Mouse (Mus musculus): ENCODE data around the gene Gm17349.
A peak's percentile ranks its signal among the peaks of the same experiment; 100 is the strongest.

The Gm17349 gene

DNA sequence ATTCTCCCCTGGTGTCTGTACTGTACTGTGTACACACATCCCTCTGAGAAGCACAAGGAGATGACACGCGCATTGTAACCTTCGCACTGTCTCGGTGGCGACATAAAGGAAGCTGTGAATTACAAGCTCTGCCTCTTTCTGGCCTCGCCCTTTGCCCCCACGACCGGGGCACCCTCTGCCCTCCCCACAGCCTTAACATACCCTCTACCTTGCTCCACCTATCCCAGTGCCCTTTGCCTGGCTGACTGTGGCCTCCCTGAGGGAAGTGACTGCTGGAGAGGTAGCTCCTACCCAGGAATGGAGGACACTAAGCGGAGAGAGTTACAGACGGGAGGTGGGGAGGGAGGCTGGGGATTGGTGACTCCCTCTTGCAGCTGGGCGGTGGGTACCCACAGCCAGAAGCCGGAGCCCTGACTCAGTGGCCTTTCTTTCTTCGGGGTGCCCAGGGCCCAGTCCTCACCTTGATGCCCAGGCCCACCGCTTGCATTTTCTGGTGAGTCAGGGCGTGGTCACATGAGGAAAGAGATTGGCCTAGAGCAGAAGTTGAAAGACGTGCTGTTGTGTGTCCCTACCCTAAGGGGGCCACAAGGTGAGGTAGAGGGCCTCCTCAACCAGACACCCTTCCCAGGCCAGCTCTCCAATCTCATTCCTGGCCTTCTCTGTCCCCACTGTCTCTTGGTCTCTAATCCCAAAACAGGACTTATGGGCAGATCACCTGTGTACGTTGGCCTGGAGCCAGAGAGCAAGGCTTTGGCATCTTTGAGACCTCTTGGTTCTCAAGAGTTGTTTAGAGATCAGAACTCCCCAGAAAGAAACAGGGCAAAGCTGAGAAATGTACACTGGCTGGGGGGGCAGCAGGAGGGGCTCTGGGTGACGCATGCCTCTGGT is 4.8 kb downstream of the Gm17349 start:
- no peak for DNase-seq (ENCODE audit: low read depth, low spot score)

DNA sequence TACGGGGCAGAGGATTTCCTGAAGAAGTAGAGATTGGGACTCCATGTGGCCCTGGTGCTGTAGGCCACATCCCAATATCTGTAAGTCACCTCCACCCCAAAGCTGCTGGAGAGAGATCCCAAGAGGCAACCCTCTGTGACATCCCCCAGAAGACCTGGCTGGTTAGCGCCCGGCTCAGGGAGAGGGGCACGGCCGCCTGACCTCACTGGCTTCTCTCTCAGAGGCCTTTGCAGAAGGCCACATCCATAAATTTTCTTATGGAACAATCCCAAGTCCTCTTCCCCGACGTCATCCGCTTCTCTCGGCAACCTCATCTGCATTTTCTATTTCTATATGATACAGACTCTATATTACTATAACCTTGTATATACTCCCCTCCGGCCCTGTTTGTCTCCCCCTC is 5.6 kb downstream of the Gm17349 start:
- DNase-seq (ENCODE audit: low read depth, low spot score) = no peak

DNA sequence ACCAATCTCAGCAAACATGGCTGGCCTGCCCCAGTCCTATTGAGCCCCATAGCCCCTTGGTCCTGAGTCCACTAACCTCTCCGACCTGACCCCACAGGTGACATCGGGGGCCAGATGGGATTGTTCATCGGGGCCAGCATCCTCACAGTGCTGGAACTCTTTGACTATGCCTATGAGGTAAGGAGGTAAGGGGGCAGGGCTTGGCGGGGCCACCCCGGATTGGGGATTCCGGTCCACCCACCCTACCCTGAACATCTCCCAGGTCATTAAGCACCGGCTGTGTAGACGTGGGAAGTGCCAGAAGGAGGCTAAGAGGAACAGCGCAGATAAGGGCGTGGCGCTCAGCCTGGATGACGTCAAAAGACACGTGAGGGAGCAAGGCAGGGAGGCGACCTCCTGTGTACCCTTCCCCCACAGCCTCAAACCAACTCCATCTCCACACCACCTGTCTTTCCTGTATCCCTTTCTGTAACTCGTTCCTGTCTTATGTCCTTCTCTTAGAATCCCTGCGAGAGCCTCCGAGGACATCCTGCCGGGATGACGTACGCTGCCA is 6.7 kb downstream of the Gm17349 start:
- DNase-seq (ENCODE audit: low read depth, low spot score) = no peak

DNA sequence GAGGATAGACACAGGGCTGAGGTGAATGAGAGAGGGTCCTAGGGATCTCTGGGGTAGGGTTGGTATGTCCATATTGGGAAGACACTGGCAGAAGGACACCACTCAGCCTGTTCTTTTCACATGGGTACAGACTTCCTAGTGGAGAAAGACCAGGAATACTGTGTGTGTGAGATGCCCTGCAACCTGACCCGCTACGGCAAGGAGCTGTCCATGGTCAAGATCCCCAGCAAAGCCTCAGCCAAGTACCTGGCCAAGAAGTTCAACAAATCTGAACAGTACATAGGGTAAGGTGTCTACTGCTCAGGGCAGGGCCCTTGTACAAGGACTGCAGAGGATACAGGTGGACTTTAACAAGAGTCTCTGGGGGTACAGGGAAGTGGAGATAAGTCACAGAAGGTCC is 8.0 kb downstream of the Gm17349 start:
- no peak for DNase-seq (ENCODE audit: low read depth, low spot score)

DNA sequence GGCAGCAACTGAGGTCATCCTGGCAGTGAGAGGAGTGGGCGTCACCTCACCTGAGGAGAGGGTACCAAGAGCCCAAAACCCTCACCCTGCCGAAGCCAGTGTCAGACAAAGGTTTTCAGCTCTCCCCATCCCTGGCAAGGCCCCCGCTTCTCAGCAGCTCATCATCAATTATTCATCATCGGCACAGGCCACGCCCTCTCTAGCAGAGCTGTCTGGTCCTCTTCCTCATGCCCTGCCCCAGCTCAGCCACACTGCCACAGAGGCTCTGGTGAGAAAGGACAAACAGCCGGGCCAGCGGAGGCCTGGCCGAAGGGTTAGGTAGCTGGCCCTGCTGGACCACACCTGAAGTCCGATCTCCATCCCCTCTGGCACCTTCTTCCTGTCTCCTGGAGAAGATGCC is 13.3 kb downstream of the Gm17349 start:
- no peak for DNase-seq (ENCODE audit: low read depth, low spot score)

DNA sequence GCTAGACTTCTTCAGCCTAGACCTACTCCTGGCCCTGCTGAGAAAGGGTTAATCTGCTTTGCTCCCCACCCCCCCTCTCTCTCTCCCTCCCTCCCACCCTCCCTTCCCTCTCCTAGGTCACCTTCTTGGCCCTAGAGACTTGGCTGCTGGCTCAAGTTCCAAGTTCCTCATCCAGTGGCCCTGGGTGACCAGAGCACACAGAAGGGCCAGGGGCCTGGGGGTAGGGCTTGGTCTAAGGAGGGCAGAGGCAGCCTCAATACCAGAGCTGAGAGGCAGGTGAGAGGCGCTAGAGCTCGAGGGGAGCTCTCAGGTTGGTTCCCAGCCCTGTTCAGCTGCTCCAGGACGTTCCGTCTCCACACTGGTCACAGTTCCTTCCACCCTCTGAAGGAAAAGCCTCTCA is 14.4 kb downstream of the Gm17349 start:
- DNase-seq (ENCODE audit: low read depth, low spot score) = no peak

DNA sequence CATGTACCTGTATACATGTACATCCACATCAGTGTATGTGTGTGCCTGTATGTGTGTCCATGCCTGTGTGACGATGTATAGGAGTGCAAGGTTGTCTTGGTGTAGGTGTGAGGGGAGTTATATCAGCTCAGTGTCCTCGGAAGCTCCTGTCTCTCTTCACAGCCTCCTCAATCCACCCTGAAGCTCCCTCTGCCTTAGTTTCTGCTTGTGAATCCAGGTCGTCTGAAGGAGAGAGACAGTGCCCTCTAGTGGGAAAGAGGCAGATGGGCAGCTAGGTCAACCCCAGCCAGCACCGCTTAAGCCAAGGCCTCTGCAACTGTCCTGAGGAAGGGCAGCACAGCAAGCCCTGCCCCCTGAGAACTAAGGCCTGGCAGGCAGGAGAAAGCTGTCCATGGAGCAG is 16.6 kb downstream of the Gm17349 start:
- DNase-seq (ENCODE audit: low read depth, low spot score) = peak; percentile 79

DNA sequence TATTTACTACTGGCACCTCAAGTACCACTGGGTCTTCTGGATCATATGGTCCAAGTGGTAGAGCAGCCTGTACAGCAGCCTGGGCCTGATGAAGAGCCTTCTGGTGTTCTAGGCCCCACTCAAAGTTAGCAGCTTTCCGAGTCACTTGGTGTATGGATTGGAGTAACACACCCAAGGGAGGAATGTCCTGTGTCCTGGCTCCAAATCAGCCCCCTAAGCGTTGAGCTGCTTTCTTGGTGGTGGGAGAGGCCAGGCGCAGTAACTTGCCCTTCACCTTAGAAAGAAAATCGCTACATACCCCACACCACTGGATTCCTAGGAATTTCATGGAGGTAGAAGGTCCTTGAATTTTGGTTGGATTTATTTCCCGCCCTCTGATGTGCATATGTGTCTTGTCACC is 21.1 kb downstream of the Gm17349 start:
- DNase-seq (ENCODE audit: low read depth, low spot score) = no peak

DNA sequence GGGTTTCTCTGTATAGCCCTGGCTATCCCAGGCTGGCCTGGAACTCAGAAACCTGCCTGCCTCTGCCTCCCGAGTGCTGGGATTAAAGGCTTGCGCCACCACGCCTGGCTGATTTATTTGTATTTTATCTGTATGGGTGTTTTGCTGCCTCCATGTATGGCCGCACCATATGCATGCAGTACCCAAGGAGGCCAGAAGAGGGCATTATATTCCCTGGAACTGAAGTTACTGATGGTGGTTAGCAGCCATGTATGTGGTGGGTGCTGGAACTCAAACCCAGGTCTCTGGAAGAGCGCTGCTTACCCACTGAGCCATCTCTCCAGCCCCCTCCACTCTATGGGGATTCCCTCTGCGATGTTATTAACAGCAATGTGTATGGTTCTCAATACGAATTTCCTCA is 22.4 kb downstream of the Gm17349 start:
- DNase-seq (ENCODE audit: low read depth, low spot score) = no peak

DNA sequence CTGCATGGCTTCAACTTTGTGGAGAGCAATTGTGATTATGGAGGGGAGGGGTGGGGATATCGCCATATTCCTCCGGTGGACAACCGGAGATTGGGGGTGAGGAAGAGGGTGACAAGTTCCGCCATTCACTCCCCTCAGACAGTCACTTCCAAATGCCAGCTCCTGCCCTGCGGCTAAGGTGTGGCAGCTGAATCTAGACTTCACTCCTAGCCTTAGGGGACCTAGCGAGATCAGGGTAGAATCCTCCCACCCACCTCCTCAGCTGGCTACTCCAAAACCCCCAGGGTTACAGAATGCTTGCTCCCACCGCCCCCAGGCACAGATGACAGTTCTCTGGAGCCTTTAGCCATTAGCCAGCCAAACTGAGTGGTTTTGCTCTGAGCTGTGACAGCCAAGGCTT is 26.3 kb downstream of the Gm17349 start:
- DNase-seq (ENCODE audit: low read depth, low spot score) = no peak

DNA sequence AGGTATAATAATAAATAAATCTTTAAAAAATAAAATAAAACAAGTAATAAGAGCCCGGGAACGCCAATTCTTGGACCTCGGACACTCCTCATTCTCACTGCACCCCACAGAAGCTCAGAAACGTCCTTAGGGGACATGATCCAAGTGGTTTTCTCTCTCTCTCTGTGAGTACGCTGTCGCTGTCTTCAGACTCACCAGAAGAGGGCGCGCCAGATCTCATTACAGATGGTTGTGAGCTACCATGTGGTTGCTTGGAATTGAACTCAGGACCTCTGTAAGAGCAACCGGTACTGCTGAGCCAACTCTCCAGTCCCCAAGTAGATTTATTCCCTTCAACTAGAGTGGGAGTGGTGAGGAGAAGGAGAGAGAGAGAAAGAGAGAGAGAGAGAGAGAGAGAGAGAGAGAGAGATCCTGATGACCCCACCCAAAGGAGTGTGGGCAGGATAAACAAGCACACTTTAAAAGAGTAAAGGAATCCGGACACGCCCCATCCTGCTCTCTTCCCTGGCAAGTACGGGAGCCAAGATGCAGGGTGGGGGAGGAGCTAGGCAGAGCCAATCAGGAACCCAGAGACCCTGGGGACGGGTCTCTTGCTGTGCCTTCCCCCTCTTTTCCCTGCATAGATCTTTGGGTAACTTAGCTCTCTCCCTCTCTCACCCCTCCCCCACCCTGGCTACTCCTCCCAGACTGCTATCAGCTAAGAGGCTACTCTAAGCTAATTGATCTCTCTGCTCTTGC is 27.1 kb downstream of the Gm17349 start:
- peak; percentile 65 for DNase-seq (ENCODE audit: low read depth, low spot score)

DNA sequence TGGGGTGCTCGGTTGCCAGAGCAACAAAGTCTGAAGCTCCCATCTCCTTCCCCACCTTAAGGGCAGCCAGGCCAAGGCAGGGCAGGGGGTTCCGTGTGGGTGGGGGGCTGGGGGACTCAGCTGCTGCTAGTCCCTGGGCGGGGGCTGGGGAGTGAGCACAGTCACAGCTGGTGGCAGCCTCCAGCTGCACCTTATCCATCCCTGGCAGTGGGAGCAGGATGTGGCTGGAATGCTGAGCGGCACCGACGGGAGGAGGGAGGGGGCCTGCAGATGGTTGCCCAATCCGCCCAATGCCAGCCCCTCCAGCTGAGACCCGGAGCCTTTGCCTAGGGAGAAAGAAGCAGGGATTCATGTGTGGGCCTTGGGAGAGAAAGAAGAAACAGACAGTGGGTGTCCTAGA is 28.2 kb downstream of the Gm17349 start:
- no peak for DNase-seq (ENCODE audit: low read depth, low spot score)

DNA sequence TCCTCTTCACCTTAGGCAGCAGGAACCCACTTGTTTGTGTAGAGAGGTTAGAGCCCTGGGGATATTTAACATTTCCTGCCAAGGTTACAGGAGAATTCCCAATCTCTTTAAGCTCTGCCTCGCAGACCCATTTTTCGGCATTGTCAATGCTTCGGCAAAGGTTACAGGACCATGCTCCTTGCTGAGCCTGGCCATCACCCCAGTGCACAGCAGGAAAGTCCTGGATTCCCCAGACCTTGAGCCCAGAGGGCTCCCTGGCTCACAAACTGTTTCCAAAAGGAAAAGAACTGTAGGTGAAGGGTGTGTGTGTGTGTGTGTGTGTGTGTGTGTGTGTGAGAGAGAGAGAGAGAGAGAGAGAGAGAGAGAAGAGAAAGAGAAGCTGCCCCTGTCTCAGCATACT is 30.4 kb downstream of the Gm17349 start:
- no peak for DNase-seq (ENCODE audit: low read depth, low spot score)

DNA sequence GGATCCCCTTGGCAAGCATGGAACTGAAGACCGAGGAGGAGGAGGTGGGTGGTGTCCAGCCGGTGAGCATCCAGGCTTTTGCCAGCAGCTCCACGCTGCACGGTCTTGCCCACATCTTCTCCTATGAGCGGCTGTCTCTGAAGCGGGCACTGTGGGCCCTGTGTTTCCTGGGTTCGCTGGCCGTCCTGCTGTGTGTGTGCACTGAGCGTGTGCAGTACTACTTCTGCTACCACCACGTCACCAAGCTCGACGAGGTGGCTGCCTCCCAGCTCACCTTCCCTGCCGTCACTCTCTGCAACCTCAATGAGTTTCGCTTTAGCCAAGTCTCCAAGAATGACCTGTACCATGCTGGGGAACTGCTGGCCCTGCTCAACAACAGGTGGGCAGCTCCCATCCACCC is 33.5 kb downstream of the Gm17349 start:
- no peak for DNase-seq (ENCODE audit: low read depth, low spot score)

DNA sequence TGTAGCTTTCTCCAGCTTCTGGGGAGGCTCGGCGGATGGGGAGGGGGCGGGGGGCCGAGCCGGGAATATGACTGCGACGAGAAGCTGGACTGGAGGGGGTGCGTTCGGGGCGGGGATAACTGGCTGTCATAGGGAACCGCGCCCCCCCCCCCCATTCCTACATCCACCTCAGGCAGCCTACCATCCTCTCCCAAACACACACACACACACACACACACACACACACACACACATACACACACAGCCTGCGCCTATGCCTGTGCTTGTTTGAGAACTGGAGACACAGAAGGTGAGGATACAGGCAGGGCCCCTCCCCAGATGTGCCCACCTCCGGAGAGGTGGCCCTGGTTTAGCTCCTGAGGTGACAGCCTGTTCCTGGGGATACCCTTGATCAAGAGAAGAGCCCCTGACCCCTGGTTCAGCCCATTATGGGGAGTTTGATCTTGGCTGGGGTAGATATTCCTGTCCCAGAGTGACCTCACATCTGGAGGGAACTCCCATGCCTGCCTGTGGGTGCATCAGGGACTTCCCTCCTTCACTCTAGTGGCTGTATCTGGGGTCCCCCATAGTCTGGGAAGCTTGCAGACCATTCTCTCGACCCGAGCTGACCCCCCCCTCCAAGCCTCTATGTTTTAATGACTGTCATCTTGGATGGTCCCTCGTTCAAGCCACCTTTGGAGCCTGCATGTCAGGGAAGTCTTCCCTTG is 34.2 kb downstream of the Gm17349 start:
- no peak for DNase-seq (ENCODE audit: low read depth, low spot score)

DNA sequence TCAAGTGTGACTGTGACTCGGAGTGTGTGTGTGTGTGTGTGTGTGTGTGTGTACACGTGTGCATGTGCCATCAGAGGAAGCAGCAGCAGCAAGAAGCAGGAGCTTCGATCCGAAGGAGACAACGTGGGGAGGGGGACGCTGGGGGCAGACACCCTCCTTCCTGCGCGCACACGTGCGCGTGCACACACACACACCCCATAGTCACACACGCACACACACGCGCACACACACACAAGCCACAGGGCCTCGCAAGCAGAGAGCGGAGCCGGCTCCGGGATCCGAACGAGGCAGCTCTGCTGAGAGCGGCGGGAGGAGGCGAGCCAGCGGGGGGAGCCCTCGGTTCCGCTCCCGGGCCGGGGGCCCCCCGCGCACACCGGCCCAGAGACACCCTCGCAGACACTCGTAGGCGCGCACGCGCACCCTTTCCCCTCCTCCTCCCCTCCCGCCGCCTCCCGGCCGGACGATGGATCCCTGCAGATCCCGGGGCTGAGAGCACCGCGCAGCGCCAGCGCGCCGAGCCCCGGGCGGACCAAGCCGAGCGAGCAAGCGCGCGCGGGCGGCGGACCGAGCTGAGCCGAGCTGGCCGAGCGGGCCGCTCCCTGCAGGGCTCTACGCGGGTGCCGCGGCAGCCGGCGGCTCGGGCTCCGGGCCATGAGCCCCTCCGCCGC is 35.0 kb downstream of the Gm17349 start, which contains the start of gene Asic1:
TSS of gene Asic1 (plus strand) at position 215 of the 668 bp plus-strand sequence.
- DNase-seq (ENCODE audit: low read depth, low spot score) = peak; percentile 61

DNA sequence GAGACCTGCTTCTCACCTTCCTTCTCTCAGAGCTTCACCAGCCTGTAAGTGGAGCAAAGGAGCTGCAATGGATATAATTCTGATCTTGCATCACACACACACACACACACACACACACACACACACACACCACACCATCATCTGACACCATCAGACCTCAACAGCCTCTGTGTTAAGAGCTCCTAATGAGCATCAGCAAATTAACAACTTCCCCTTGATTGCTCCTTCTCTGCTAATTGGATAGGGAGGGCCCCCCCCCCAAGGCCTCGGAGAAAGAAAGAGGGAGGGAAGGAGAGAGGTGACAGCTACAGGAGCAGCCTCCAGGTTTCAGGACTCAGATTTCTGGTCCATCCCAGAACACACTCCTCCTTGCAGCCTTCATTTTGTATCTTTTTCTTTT is 35.9 kb downstream of the Gm17349 start:
- no peak for DNase-seq (ENCODE audit: low read depth, low spot score)

DNA sequence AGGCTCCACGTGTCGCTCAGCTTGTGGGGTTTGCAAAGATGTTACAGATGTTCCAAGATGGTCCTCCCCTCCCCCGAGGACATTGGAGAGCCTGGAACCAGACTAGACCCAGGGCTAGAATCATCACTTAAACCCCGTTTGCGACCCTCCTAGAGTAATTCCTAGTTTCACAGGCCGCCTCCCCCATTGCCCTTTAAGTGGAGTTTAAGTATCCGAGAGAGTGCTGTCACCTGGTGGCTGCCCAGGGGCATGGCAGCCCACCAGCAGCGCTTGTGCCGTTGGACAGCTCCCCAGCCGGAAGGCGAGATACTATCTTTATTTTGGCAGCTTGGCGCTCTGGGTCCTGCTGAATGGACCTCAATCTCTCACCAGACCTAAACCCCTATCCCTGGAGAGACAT is 36.4 kb downstream of the Gm17349 start:
- DNase-seq (ENCODE audit: low read depth, low spot score) = peak; percentile 82

DNA sequence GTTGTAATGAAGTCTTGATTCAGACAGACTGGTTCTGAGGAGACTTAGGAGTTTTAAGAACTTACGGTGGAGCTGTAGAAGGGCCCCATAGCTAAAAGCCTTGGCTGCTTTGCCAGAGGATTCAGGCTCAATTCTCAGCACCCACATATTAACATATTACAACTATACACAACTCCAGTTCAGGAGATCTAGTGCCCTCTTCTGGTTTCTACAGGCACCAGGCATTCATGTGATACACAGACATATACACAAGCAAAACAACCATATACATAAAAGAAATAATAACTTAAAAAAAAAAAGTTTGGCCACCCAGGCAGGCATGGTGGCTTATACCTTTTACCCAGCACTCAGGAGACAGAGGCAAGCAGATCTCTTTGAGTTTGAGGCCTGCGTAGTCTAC is 37.7 kb downstream of the Gm17349 start:
- no peak for DNase-seq (ENCODE audit: low read depth, low spot score)

DNA sequence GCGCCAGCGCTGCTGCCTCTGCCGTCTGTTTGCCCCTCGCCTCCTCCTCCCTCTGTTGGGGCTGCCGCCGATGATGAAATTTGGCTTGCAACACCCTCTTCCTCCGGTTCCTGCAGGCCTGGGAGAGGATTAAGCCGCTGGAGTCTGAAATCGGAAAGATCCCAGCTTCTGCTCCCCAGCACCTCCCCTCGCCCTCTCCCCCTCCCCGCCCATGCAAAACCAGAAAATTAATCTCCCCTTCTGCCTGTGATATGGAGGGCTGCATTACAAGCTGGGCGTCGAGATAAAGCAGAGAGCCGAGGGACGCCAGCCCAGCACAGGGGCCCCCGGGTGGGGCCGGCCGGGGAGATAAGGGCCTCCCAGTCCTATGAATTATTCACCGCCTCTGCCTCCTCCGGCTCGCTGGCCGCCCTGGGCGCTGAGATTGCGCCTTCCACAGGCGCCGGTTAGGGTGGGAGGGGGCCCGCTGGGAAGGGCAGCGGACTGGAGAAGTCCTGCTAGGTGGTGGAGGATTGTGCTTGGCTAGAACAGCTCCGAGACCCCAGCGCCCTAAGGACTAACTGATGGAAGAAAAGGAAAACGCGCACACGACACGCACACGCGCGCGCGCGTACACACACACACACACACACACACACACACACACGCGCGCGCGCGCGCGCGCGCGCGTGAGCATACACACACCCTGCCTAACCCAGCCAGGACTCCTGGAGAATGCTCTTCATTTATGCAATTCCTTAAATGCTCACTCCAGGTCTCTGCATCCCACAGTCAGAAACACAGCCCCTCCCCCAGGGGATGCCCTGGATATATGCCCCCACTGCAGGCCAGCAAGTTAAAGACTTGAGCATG is 40.5 kb downstream of the Gm17349 start:
- DNase-seq (ENCODE audit: low read depth, low spot score) = peak; percentile 52

Measured in mesoderm, embryonic 11.5 days (tissue).